Mouse (Mus musculus): Measurements from ENCODE around the gene Gm42906.

GRCm38 (mm10) chr5:151070896-151071295, 357.1 kb downstream of the Gm42906 start:
- TF ChIP-seq CTCF (IDR thresholded peaks at IDR 0.05; ENCODE audit: control insufficient read depth, insufficient read depth, insufficient read length) (no peak), USF1 (IDR thresholded peaks at IDR 0.05; ENCODE audit: low read depth) (no peak), MAX (IDR thresholded peaks at IDR 0.05) (no peak), FOSL1 (IDR thresholded peaks at IDR 0.05; ENCODE audit: insufficient read depth, low read length, poor library complexity, severe bottlenecking) (no peak), MYOG (IDR thresholded peaks at IDR 0.05; ENCODE audit: control insufficient read depth, extremely low read depth, insufficient read length) (no peak)

Data from C2C12 (cell line).